Mouse (Mus musculus) heart, postnatal 0 days (tissue): ENCODE measurements at regions not wholly inside any gene's neighbourhood (a gene's known extent, or its start where the extent isn't known, plus 50 kb on each side); places are given as distances from the start of the nearest gene placed in this dataset.

ENCODE experiments used
- ATAC-seq: fragments of 200-750 bp; cut with Nextera tagmentation; 2 replicates; pipeline ENCODE4 v1.8.0; 2017; ENCODE audit warnings: low read depth, moderate number of reproducible peaks, moderate library complexity; ENCODE audit not compliant: insufficient read depth
- DNase-seq: peaks from one replicate; pipeline ENCODE4 v3.0.0-alpha.2; 2016; ENCODE audit warnings: low spot score
- H3K27ac ChIP-seq: fragments of 300-500 bp; sonication (generic); 2 replicates; pipeline ENCODE4 v1.5.1; 2014; ENCODE audit warnings: low read depth, mild to moderate bottlenecking
- H3K27me3 ChIP-seq: fragments of 300-500 bp; sonication (generic); 2 replicates; pipeline ENCODE4 v1.6.1; 2014; ENCODE audit warnings: low read length, mixed read lengths; ENCODE audit not compliant: control insufficient read depth, insufficient read depth
- H3K36me3 ChIP-seq: fragments of 300-500 bp; sonication (generic); replicated peaks from 2 replicates; pipeline ENCODE4 v1.6.1; 2014; ENCODE audit warnings: low read length, mixed read lengths; ENCODE audit not compliant: control insufficient read depth, insufficient read depth
- H3K4me1 ChIP-seq: fragments of 300-500 bp; sonication (generic); 2 replicates; pipeline ENCODE4 v1.6.1; 2014; ENCODE audit warnings: antibody characterized with exemption; ENCODE audit not compliant: control insufficient read depth, insufficient read depth
- H3K4me2 ChIP-seq: fragments of 300-500 bp; sonication (generic); 2 replicates; pipeline ENCODE4 v1.6.1; 2014; ENCODE audit warnings: low read depth, mild to moderate bottlenecking, low read length, moderate library complexity
- H3K4me3 ChIP-seq: fragments of 300-500 bp; sonication (generic); 2 replicates; pipeline ENCODE4 v1.5.1; 2014; ENCODE audit warnings: low read depth, low read length
- H3K9ac ChIP-seq: fragments of 300-500 bp; sonication (generic); replicated peaks from 2 replicates; pipeline ENCODE4 v1.6.1; 2014; ENCODE audit warnings: low read depth, low read length, mixed read lengths
- H3K9me3 ChIP-seq: fragments of 300-500 bp; sonication (generic); replicated peaks from 2 replicates; pipeline ENCODE4 v1.6.1; 2016; ENCODE audit warnings: low read length; ENCODE audit not compliant: control insufficient read depth
- CTCF ChIP-seq: IDR thresholded peaks from 2 replicates; pipeline ENCODE4 v1.5.1; 2016; ENCODE audit warnings: antibody characterized with exemption, control low read depth, low read depth
- EP300 ChIP-seq: IDR thresholded peaks from 2 replicates; pipeline ENCODE4 v1.6.1; 2016; ENCODE audit warnings: antibody characterized with exemption, low read depth
- WGBS: fragments of 180-500 bp; shearing (Covaris S2); extraction: QIAGEN DNeasy Blood & Tissue Kit; methylation state at CpG from one replicate; pipeline ENCODE4 v1.1.7; 2014; 5-methylcytosine and 5-hydroxymethylcytosine counted together

DNA sequence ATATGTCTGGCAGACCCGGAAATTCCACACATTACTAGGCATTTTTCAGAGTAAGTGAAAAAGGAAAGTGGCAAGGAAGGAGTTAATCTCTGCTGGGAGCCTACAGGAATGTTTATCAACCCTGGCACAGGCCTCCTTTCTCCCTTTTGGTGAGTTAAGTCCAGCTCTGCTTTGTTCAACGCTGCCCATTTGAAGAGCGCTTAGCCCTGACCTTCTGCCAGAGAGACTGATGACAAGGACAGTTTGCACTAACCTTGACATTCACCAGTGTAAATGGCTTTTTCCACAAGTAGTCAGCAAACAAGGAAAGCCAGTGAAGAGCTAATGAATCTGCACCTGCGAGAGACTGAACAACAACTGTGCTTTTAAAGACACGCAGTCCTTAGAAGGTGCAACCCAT, 927.6 kb downstream of the Bcl11a start:
- H3K4me2 ChIP-seq: peak overlapping the region; percentile 15; the same call in 1 of the 2 replicates
- H3K36me3 ChIP-seq: no peaks in the 10 kb centered on the region
- H3K27me3 ChIP-seq: no peaks in the 10 kb centered on the region
- peak; percentile 88 for ATAC-seq
- no peak for TF ChIP-seq CTCF
- TF ChIP-seq EP300: no peak
- H3K4me3 ChIP-seq: no peak overlapping the region
- WGBS: 6% methylated on average over 5 of the region's 5 CpGs
- DNase-seq: peak; percentile 68
- H3K4me1 ChIP-seq: 0 out of 2 replicates have a peak, but pooled peaks cover 5% of the 10 kb centered on the region
- H3K9me3 ChIP-seq: no peaks in the 10 kb centered on the region
- H3K27ac ChIP-seq: no peak overlapping the region
- no peak overlapping the region for H3K9ac ChIP-seq

DNA sequence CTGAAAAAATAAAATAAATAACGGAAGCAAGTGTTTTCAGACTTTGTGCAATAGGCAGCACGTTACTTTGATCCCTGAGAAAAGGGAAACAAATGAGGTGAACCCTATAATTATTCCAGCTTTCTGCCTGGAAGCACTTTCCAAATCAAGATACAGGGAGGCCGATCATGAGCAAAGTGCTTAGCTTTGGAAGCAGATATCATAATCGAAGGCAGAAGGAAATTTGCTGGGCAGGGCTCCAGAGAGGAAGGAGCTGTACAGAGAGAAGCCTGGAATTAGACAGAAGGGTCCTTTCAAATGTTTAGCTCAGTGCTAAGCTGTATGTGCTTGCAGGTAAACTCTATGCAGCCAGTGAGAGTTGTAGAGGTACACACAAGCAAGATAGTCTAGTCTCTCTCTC, 948.9 kb downstream of the Bcl11a start:
- Histone ChIP-seq H3K4me2 (no peak overlapping the region), H3K4me3 (no peak overlapping the region), H3K4me1 (no peaks in the 10 kb centered on the region), H3K27me3 (no peaks in the 10 kb centered on the region), H3K9ac (no peak overlapping the region), H3K27ac (no peak overlapping the region), H3K36me3 (no peaks in the 10 kb centered on the region), H3K9me3 (no peaks in the 10 kb centered on the region)
- 49% methylated on average over 4 of the region's 4 CpGs for WGBS
- ATAC-seq (no peak), DNase-seq (no peak)
- TF ChIP-seq EP300 (no peak), CTCF (no peak)

DNA sequence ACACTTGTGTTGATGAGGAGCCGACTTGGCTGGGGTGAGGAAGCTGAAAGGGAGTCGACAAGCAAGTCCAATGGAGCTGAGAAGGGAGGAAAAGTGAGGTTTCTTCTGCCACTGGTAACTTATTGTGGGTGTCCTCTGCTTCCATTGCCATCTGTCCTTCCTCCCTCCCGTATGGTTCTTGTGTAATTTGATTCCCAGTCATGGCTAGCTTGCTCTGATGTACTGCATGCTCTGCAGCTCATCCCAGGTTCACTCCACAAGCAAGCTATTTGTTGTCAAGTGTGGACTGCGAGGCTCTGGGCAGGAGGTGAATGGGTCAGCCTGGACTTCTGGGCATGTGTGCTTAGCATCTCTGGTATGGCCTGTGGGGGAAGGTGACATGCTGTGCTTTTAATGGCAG, 963.1 kb downstream of the Bcl11a start:
- no peak for ATAC-seq
- Histone ChIP-seq H3K4me1 (no peaks in the 10 kb centered on the region), H3K4me2 (no peak overlapping the region), H3K4me3 (no peak overlapping the region), H3K9me3 (no peaks in the 10 kb centered on the region), H3K27ac (no peak overlapping the region), H3K9ac (no peak overlapping the region), H3K36me3 (no peaks in the 10 kb centered on the region), H3K27me3 (no peaks in the 10 kb centered on the region)
- DNase-seq: no peak
- WGBS: 46% methylated on average over 4 of the region's 4 CpGs
- TF ChIP-seq CTCF: no peak
- no peak for TF ChIP-seq EP300

DNA sequence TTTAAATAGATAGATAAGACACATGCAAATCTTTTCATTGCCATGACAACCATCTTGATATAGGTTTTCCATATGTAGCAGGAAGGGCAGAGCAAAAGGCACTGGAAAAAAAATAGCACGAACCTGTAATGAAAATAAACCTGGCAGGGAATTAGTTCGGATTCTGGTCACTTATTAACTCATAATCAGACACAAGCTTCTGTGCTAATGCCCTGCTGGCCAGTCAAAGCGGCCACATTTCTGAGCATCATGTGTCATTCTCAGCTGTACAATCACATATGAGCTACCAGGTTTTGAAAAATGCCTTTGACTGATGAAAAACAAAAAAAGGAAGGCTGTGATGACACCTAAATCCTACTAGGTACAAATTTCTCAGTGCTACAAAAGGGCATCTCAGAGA, 964.9 kb downstream of the Bcl11a start:
- Histone ChIP-seq H3K9ac (no peak overlapping the region), H3K4me3 (no peak overlapping the region), H3K4me1 (no peaks in the 10 kb centered on the region), H3K27ac (no peak overlapping the region), H3K36me3 (no peaks in the 10 kb centered on the region), H3K9me3 (no peaks in the 10 kb centered on the region), H3K4me2 (no peak overlapping the region), H3K27me3 (no peaks in the 10 kb centered on the region)
- TF ChIP-seq EP300 (no peak), CTCF (no peak)
- DNase-seq (no peak), ATAC-seq (no peak)
- WGBS: 69% methylated on average over 3 of the region's 3 CpGs

GRCm38 (mm10) chr11:25045339-25045738, 967.5 kb downstream of the Bcl11a start:
- Histone ChIP-seq H3K27ac (no peak overlapping the region), H3K4me2 (no peak overlapping the region), H3K36me3 (no peaks in the 10 kb centered on the region), H3K4me3 (no peak overlapping the region), H3K4me1 (no peaks in the 10 kb centered on the region), H3K9ac (no peak overlapping the region), H3K27me3 (no peaks in the 10 kb centered on the region), H3K9me3 (no peaks in the 10 kb centered on the region)
- TF ChIP-seq CTCF (no peak), EP300 (no peak)
- DNase-seq (no peak), ATAC-seq (no peak)
- 61% methylated on average over 3 of the region's 3 CpGs for WGBS

DNA sequence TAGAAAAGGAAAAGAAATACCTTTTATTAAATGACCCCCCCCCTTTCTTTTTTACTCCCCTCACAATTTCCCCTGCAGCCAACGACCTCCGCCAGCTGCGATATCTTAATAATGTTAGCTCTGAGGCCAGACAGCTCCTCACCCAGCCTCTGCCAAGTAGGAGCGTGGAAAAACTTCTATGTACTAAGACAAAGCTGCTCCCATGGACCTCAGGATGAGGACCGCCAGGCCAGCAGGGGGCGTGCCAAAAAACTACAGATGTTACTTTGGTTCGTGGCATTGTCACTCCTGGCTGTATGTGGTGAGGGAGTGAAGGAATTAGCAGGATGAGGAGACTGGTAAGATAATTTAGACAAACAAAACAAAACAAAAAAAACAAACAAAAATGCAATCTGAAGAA, 968.1 kb downstream of the Bcl11a start:
- Histone ChIP-seq H3K27ac (no peak overlapping the region), H3K27me3 (no peaks in the 10 kb centered on the region), H3K9me3 (no peaks in the 10 kb centered on the region), H3K9ac (no peak overlapping the region), H3K4me3 (no peak overlapping the region), H3K36me3 (no peaks in the 10 kb centered on the region), H3K4me2 (no peak overlapping the region), H3K4me1 (no peaks in the 10 kb centered on the region)
- TF ChIP-seq CTCF (0 out of 2 replicates have a peak, but pooled peaks have one; percentile 19), EP300 (no peak)
- ATAC-seq: no peak
- no peak for DNase-seq
- WGBS: 59% methylated on average over 7 of the region's 7 CpGs
